Mouse (Mus musculus) cerebellum, adult 11-12 months (tissue): ENCODE data around the gene Olfr453.
A peak's percentile ranks its signal among the peaks of the same experiment; 100 is the strongest.

Source experiments
- DNase-seq: peaks from one replicate; pipeline ENCODE4 v3.0.0; 2022

Olfr453 gene

DNA sequence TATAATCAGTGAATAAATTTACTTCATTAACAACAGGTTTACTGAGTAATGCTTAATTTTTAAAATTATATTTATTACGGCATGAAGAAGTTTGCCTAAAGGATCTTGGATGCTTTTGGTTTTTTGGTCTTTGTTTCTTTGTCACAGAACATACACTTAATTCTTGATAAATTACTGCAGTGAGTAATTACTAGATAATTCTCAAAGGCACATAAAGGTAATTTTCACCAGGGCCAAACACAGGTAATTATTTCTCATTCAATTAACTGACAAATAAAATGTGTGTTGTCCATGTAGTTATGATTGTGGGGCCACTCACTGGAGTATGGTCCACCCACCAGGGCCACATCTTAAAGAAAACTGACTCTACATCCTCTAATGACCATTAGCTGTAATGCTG is at the start of gene Olfr453:
TSS of gene Olfr453 (plus strand) at position 301 of the 400 bp plus-strand sequence.
- DNase-seq: no peak

DNA sequence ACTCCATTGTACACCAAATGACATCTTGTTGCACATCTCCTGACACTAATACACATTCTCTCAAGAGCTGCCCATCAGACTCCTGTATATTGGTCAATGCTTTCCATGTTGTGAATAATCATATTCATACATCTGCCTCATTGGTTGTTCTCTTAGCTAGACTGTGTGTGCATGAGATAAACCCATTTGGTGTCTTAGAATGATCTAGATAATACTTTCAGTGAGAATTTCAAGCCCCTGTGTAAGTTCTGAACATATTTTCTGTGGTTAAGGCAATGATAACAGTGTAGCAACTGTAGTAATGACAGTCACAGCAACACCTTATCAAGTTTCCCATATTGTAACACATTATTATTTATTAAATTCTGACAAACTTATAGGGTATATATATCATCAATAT is 49.4 kb upstream of the Olfr453 start:
- DNase-seq: no peak

DNA sequence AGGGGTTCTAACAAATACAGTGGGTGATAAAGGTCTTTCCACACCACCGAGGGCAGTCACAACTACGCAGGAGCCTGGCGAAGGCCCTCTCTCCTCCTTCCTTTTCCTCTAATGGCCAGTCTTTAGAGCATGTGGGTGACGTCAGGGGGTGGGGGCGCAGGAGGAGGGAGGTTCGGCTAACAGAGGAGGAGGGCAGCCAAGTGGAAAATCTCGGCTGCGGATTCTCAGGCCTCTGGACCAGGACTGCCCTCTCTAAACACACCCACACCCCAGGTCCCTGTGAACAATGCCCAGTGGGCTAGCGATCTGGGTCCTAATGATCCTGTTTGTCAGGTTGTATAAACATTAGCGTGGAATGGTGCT is 47.0 kb upstream of the Olfr453 start:
- DNase-seq: peak; percentile 84

DNA sequence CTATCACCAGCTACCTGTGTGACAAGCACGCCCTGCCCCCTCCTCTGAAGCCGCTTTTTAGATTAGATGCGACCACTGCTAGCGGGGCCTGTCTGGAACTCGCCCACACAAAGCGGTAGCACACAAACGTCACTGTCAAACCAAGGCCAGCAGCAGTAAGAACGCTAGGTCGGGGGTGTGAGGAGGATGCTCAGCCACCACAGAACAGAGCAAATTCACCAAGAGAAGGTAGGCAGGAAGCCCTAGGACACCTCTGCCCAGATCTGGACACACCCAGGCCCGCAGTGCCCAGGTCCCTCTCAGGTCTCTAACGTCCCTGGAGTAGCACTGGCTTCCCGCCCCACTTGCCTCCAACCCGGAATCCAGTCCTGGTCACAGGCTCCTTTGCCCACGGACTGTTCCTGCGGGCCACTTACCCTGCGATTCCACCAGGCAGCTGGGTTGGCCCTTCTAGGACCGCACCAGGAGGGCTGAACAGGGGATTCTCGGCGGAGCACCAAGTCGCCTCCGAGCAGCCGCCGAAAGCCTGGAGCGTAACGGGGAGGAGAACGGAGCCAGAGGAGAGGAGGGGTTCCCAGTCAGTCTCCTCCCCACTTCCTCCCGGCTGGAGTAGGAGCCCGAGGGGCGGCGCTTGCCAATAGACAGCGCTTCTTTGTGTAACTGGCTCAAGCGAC is 46.5 kb upstream of the Olfr453 start:
- peak; percentile 86 for DNase-seq

DNA sequence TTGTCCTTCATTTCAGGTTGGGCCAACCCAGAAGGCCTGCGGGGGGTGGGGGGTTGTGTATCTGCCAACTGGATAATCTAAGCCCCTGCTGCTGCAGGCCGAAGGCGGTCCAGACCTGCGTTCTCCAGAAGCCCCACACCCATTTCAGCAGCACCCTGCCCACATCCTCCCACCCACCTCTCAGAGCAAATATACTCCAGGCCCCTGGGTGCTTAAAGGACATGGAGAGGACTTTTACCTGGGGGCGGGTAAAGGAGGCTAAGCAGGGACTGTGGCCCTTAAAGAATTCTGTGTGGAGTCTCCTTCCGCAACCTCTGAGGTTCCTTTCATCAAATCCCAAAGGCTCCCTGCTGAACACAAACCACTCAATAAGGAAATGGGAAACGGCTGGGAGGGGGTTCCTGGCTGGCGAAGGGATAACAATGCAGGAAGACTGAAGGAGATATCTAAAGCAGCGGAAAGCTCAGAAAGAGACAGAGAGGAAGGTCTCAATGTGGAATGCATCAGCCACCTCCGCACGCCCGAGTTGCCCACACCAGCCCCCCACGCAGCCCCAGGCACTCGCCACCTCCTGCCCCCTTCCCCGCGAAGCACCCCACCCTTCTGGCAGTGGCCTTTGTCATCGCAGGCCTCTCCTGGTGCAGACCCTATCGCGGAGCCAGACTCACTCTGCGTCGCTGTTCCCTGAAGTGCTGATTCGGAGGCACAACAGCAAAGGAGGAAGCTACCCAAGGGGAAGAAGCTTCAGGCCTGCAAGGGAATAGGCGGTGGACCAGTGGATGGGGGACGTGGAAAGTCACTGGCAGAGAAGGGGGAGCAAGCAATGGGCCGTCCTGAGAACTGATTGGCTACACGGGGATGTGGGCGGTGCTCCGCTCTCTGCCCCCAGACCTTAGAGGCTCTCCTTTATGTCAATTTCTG is 29.6 kb upstream of the Olfr453 start, which contains the start of gene Tcaf1:
TSS of gene Tcaf1 (minus strand) at position 798 of the 921 bp plus-strand sequence.
- peak; percentile 94 for DNase-seq

DNA sequence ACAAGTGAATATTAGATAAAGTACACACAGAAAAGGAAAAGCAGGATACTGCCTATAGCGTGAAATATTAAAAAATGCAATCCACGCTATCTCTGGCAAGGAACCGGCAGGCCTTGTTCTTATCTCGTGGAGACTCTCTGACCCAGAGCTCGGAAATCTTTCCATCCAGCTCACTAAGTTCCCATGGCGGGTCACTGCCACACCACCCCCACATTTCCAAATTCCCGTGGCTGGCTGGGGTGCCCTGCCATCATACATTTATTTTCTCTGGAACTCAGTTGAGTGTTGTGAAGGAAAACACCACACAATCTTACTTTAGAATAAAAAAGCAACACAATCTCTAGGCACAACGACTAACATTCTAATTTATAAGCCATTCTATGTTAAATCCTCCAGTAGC is 24.5 kb upstream of the Olfr453 start:
- no peak for DNase-seq

DNA sequence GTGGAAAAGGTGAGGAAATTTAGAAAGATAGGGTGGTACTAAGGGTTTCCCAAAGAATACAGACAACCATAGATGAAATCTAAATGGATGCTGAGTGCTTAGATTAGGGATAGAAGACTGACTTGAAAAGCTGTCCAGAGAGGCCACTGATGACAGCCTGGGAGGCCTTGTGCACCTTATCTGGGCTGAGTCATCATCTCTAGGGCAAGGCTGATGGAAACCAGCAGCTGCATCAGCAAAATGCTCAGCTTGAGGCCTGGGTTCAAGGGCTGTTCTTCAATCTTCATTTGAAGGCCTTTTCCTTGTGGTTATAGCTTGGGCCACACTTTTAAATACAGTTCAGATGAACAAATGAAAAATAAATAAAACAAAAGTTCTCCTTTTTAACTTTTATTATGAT is 21.2 kb upstream of the Olfr453 start:
- no peak for DNase-seq

DNA sequence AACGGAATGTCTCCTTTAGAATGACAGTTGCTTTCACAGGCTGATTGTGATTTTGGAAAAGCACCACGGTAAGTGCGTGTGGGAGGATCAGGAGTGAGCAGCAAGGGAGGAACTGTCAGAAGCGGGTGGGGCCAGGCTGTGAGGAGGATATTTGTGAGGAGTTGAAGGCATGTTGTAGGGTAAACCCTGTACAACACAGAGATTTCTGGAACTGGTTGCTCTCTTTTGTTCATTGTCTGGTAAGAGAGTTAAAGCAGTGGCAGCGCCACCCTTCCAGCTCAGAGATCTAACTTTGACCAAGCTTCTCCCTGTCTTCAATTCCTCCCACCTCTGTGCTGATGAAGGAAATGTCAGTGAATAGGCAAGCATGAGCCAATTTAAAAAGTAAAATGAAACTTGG is 3.1 kb downstream of the Olfr453 start:
- no peak for DNase-seq

DNA sequence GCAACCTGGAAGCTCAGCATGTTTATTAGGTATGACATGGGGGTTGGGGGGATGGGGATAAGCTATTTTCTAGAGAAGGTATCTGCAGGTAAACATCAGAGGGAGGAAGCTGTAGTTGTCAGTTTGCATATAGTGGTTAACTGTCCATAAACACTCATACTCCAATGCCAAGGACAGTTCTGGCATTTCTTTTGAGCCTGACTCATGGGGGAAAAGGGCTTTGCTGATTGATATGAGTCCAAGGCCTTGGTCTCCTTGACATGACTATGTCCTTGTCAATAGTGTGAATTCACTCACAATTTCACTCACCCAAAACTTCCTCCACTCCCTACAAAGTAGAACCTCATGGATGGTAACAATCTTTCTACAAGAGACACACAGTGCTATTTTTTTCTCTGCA is 8.7 kb downstream of the Olfr453 start:
- DNase-seq: no peak

DNA sequence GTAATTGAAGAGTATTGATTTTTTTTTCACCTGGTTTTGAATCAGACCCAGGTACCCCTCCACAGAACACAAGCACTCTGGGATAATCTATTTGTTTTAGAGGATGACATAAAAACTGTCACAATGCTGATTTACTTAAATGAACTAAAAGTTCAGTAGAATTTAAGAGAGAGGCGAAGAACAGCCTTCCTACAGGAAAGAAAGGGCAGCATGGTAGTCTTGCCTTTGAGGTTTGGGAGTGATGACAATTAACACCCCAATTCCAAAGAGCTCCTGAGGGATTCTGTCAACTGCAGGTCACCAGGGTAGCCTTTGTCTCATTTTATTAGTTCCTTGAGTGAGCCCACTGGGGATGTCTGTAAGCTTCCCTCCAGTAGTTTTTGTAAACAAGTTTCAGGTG is 16.9 kb downstream of the Olfr453 start, which contains the start of gene Olfr38:
TSS of gene Olfr38 (plus strand) at position 301 of the 400 bp plus-strand sequence.
- DNase-seq: no peak

DNA sequence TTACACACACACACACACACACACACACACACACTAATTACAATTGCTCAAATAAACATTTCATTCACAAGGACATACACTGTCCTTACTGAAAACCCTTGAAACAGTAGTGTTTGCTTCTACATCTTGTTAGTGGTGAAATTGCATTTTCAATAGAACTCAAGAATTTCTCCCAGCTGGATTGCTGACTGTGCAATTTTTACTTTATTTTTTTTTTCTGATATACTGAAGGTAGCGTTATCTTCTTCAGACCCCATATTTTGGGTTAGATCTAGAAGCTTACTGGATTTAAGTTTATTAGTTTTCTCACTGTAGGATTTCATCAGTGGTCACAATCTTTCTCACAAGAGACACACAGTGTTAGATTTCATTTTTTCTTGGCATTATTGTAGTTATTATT is 37.9 kb downstream of the Olfr453 start:
- DNase-seq: no peak

DNA sequence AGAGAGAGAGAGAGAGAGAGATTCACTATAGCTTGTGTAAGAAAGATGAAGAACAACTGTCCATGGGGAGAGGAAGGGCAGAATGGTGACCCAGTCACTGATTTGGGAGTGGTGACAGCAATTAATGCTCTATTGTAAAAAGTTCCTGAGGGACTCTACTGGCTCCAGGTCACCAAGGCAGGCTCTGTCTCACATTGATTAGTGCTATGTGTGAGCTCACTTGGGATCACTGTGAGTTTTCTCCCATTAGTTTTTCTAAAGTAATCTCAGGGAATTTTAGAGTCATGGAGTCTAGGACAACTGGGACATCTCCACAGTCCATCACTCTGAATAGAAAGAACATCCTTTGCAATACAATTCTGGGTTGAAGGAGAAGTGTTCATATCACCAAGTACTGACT is 45.6 kb downstream of the Olfr453 start, which contains the start of gene Olfr452:
TSS of gene Olfr452 (plus strand) at position 301 of the 400 bp plus-strand sequence.
- no peak for DNase-seq

DNA sequence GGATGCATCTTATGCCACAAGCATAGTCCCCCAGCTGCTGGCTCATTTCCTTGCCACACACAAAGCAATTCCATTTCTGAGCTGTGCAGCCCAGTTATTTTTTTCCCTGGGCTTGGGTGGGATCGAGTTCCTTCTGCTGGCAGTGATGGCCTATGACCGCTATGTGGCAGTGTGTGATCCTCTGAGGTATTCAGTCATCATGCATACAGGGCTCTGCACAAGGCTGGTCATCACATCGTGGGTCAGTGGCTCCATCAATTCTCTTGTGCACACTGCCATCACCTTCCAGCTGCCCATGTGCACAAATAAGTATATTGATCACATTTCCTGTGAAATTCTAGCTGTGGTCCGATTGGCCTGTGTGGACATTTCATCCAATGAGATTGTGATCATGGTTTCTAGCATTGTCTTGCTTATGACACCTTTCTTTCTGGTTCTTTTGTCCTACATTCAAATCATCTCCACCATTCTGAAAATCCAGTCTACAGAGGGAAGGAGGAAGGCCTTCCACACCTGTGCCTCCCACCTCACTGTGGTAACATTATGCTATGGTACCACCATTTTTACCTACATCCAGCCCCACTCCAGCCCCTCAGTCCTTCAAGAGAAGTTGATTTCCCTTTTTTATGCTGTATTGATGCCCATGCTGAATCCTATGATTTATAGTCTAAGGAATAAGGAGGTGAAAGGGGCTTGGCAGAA is 51.2 kb downstream of the Olfr453 start:
- no peak for DNase-seq

DNA sequence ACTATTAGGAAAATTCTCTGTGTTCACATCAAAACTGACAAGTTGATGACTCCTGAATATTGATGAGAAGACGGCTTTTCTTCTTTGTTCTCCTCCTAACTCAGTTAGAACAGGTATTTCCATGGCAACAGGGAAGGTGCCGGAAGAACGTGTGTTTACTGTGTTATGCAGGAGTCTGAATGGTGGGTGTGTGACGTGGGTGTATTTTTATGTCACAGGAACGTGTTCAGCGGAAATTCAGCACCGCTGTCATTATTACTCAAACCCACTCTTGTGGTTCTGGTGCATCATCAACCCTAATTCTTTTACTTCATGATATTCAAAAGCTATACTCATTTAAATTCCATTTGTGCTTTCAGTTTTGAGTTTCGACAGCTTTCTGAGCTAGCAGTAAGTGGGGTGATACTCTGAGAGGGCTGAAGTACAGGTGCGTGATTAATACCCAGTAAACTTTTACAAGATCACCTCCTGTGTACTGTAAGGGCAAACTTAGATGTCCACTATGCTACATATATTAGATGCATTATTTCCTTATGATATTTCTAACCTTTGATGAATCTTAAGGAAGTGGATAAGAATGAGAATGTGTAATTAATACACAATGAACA is 51.9 kb downstream of the Olfr453 start:
- no peak for DNase-seq

DNA sequence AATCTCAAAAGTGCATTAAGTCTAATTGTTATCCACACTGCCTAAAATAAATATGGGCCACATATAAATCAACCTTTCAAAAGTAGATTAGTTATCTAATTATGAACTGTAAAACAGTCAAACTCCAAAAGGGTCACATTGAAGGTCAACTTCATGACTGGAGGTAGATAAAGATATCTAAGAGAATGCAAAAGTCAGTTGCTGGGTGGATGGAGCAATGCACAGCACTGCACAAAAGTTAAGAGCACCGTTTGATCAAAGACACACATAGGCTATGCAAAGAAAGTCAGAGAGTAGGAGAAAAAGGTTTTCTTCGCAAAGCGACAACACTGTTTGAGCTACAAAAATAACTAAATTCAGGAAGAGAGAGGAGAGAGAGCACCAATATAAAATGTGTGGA is 55.8 kb downstream of the Olfr453 start:
- DNase-seq: no peak
